Mouse (Mus musculus): Measurements from ENCODE around the gene Pgm2l1.

The Pgm2l1 gene

GRCm38 (mm10) chr7:100227158-100227875, at the start of gene Pgm2l1:
Gene Pgm2l1, plus strand, starts transcription at chr7:100227394.
- peak; percentile 98 for DNase-seq

GRCm38 (mm10) chr7:100178016-100178890, 48.9 kb upstream of the Pgm2l1 start:
- DNase-seq, result peak; percentile 74

- DNase-seq, result no peak
Observed at GRCm38 (mm10) chr7:100178891-100179233, 48.3 kb upstream of the Pgm2l1 start.

- no peak for DNase-seq
Observed at GRCm38 (mm10) chr7:100179394-100179793, 47.8 kb upstream of the Pgm2l1 start.

- no peak for DNase-seq
Observed at GRCm38 (mm10) chr7:100179836-100180407, 47.3 kb upstream of the Pgm2l1 start.

GRCm38 (mm10) chr7:100181176-100181575, 46.0 kb upstream of the Pgm2l1 start:
- DNase-seq, result no peak

GRCm38 (mm10) chr7:100181614-100182013, 45.6 kb upstream of the Pgm2l1 start:
- no peak for DNase-seq

- no peak for DNase-seq
Observed at GRCm38 (mm10) chr7:100182388-100182787, 44.8 kb upstream of the Pgm2l1 start.

- DNase-seq, result peak; percentile 61
Observed at GRCm38 (mm10) chr7:100187601-100188000, 39.6 kb upstream of the Pgm2l1 start.

GRCm38 (mm10) chr7:100190167-100190566, 37.0 kb upstream of the Pgm2l1 start:
- DNase-seq, result no peak

GRCm38 (mm10) chr7:100190778-100191177, 36.4 kb upstream of the Pgm2l1 start:
- DNase-seq, result peak; percentile 83

GRCm38 (mm10) chr7:100201191-100201590, 26.0 kb upstream of the Pgm2l1 start:
- no peak for DNase-seq

GRCm38 (mm10) chr7:100203616-100204015, 23.6 kb upstream of the Pgm2l1 start:
- DNase-seq, result peak; percentile 10

GRCm38 (mm10) chr7:100204871-100205270, 22.3 kb upstream of the Pgm2l1 start:
- DNase-seq, result no peak

GRCm38 (mm10) chr7:100206144-100206543, 21.1 kb upstream of the Pgm2l1 start:
- no peak for DNase-seq

GRCm38 (mm10) chr7:100207886-100208285, 19.3 kb upstream of the Pgm2l1 start:
- no peak for DNase-seq

- no peak for DNase-seq
Observed at GRCm38 (mm10) chr7:100214310-100214709, 12.9 kb upstream of the Pgm2l1 start.

- DNase-seq, result peak; percentile 9
Observed at GRCm38 (mm10) chr7:100215116-100215732, 12.0 kb upstream of the Pgm2l1 start.

- DNase-seq, result peak; percentile 21
Observed at GRCm38 (mm10) chr7:100215976-100216375, 11.2 kb upstream of the Pgm2l1 start.

GRCm38 (mm10) chr7:100216601-100217565, 10.3 kb upstream of the Pgm2l1 start:
- DNase-seq, result no peak

- no peak for DNase-seq
Observed at GRCm38 (mm10) chr7:100227896-100228525, 817 bp downstream of the Pgm2l1 start.

GRCm38 (mm10) chr7:100228957-100229356, 1.8 kb downstream of the Pgm2l1 start:
- DNase-seq, result no peak
